Mouse (Mus musculus) v-Abl transformed pro-B cells (cell line): Measurements from ENCODE around the gene C8g.

Experiments used
- in situ Hi-C, 2 experiments: fragments of 400-800 bp; cut with MboI; formaldehyde crosslinking; loops; one replicate each; pipeline ENCODE4 v1.15.1; 2025; ENCODE audit not compliant: unreplicated experiment in 2 of 2

Gene C8g

GRCm38 (mm10) chr2:25502726-25503125, 1.2 kb upstream of the C8g start:
- in situ Hi-C loops, result loop anchor here (10.0 to 25.0 kb wide), 2 partner anchors 52 to 1410 kb away; partner anchors contain the start of genes Edf1 (in 1 of the 2), Med22 (in 1 of the 2), Rpl7a (in 1 of the 2) and Surf1 (in 1 of the 2)

GRCm38 (mm10) chr2:25500576-25501405, 728 bp downstream of the C8g start, which contains the start of gene Fbxw5:
Fbxw5 (plus strand) TSS chr2:25500750.
- in situ Hi-C loops, result loop anchor here (10.0 to 25.0 kb wide), 2 partner anchors 54 to 1412 kb away; partner anchors contain the start of genes Edf1 (in 1 of the 2), Med22 (in 1 of the 2), Rpl7a (in 1 of the 2) and Surf1 (in 1 of the 2)

GRCm38 (mm10) chr2:25500071-25500575, 1.4 kb downstream of the C8g start:
- in situ Hi-C loops, result loop anchor here (10.0 to 25.0 kb wide), 2 partner anchors 55 to 1412 kb away; partner anchors contain the start of genes Edf1 (in 1 of the 2), Med22 (in 1 of the 2), Rpl7a (in 1 of the 2) and Surf1 (in 1 of the 2)

GRCm38 (mm10) chr2:25498622-25499478, 2.7 kb downstream of the C8g start:
- in situ Hi-C loops, result loop anchor here in 1 of 2 experiments (10.0 kb wide), 1 partner anchor 1406 kb away; the partner anchor contains the start of gene Surf6

GRCm38 (mm10) chr2:25497846-25498575, 3.5 kb downstream of the C8g start:
- in situ Hi-C loops, result loop anchor here in 1 of 2 experiments (10.0 kb wide), 1 partner anchor 1407 kb away; the partner anchor contains the start of gene Surf6

- in situ Hi-C loops, result loop anchor here in 1 of 2 experiments (10.0 kb wide), 1 partner anchor 1408 kb away; the partner anchor contains the start of gene Surf6
Measured at GRCm38 (mm10) chr2:25496462-25496861, 5.1 kb downstream of the C8g start.

- in situ Hi-C loops, result loop anchor here in 1 of 2 experiments (10.0 kb wide), 1 partner anchor 1411 kb away; the partner anchor contains the start of gene Surf6
Measured at GRCm38 (mm10) chr2:25493476-25493961, 8.0 kb downstream of the C8g start, which contains the start of gene Lcn12. Lcn12 (minus strand) TSS chr2:25493911.

GRCm38 (mm10) chr2:25492988-25493387, 8.5 kb downstream of the C8g start:
- in situ Hi-C loops, result loop anchor here in 1 of 2 experiments (10.0 kb wide), 1 partner anchor 1412 kb away; the partner anchor contains the start of gene Surf6

GRCm38 (mm10) chr2:25488671-25489068, 12.8 kb downstream of the C8g start:
- in situ Hi-C loops, result no loop called here

- in situ Hi-C loops, result no loop called here
Measured at GRCm38 (mm10) chr2:25487965-25488670, 13.4 kb downstream of the C8g start.

- in situ Hi-C loops, result loop anchor here (5.0 kb wide), 2 partner anchors 63 to 203 kb away; partner anchors contain the start of gene Fut7 (in 2 of the 2)
Measured at GRCm38 (mm10) chr2:25484901-25485647, 16.4 kb downstream of the C8g start.

- in situ Hi-C loops, result loop anchor here (5.0 kb wide), 2 partner anchors 61 to 201 kb away; partner anchors contain the start of gene Fut7 (in 2 of the 2)
Measured at GRCm38 (mm10) chr2:25482969-25483368, 18.6 kb downstream of the C8g start.

- in situ Hi-C loops, result loop anchor here (5.0 kb wide), 2 partner anchors 58 to 198 kb away; partner anchors contain the start of gene Fut7 (in 2 of the 2)
Measured at GRCm38 (mm10) chr2:25480541-25480940, 21.0 kb downstream of the C8g start.

GRCm38 (mm10) chr2:25479551-25480311, 21.8 kb downstream of the C8g start:
- in situ Hi-C loops, result loop anchor here (5.0 kb wide), 2 partner anchors 57 to 197 kb away; partner anchors contain the start of gene Fut7 (in 2 of the 2)

GRCm38 (mm10) chr2:25477967-25478675, 23.4 kb downstream of the C8g start:
- in situ Hi-C loops, result no loop called here

- in situ Hi-C loops, result no loop called here
Measured at GRCm38 (mm10) chr2:25477541-25477940, 24.0 kb downstream of the C8g start.
